In the genomic region with DNA sequence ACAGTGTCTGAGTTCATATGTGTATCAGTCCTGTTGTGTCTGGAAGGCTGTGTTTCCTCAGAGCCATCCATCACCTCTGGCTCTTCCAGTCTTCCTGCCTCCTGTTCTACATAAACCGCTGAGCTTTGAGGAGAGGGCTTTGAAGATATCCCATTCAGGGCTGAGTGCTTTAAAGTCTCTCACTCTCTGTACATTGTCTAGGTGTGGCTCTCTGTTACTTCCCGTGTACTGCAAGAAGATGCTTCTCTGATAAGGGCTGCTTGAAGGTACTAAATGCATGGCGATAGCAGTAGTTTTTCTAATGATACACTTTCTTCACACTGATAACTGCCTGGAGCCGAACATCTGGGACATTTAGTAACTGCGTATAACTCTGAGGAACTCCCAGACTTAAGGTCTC, we compare ENCODE assay signal across 29 mouse cellular contexts. TPM values are rescaled to one million over a fixed set of nuclear protein-coding genes. Genes with fewer than 3 reads are reported as not detected.
DNase-seq lines count a peak whose midpoint lies in the region; ATAC-seq and TF ChIP-seq lines count a peak whose summit lies in the region.
"Had no signal": no experiment of that assay in that cellular context is flagged by ENCODE, and none has a peak within 500 bp of the region (broad histone marks: within the 10 kb centered on the region; RNA-seq: fewer than 3 reads in every experiment).

No protein-coding gene starts in this region.

- no peak for TF ChIP-seq CTCF in layer of hippocampus, adult 2 months (conservative IDR thresholded peaks at IDR 0.05)
- no peak for TF ChIP-seq CTCF in spleen, adult 2 months (IDR thresholded peaks at IDR 0.05; ENCODE audit: extremely low read depth, insufficient read depth, insufficient read length, insufficient replicate concordance)

- H3K4me1 ChIP-seq in spleen, adult 2 months (ENCODE audit: control insufficient read depth, insufficient read depth, insufficient read length), result 0 out of 2 replicates have a peak, but pooled peaks cover 3% of the 10 kb centered on the region
- H3K4me1 ChIP-seq: embryonic facial prominence, embryonic 13.5 days; forebrain, embryonic 12.5 days; heart, embryonic 10.5 days; hindbrain, embryonic 15.5 days had no signal

- no peak for DNase-seq in layer of hippocampus, adult 2 months (ENCODE audit: low spot score in 2 of 2)
- DNase-seq in layer of hippocampus, adult 9-11 months, result no peak
- no peak for DNase-seq in spleen, adult 2 months (ENCODE audit: low read depth in 1 of 2, low spot score in 2 of 2)
- no peak for DNase-seq in spleen, adult 12 weeks (ENCODE audit: low spot score)
- DNase-seq in naive thymus-derived CD4-positive, alpha-beta T cell, adult 2 months (ENCODE audit: low read depth), result peak; percentile 64
- DNase-seq: adrenal gland, adult 8-10 months; adrenal gland, postnatal 25 days; cerebellum, adult 11-12 months; cerebellum, adult 8-10 months; cerebellum, postnatal 10 days; cerebellum, postnatal 36 days; embryo, embryonic 11 days; gastrocnemius, postnatal 25 days; heart, adult 2 months had no signal

- no peak for TF ChIP-seq POLR2A in spleen, adult 2 months (IDR thresholded peaks at IDR 0.05; ENCODE audit: low read depth, low read length)

- no peaks in the 10 kb centered on the region for H3K36me3 ChIP-seq in spleen, adult 2 months (ENCODE audit: control insufficient read depth, insufficient read depth, low read length)
- H3K36me3 ChIP-seq: embryonic facial prominence, embryonic 10.5 days; embryonic facial prominence, embryonic 13.5 days; forebrain, embryonic 12.5 days; forebrain, embryonic 15.5 days; heart, embryonic 10.5 days; hindbrain, embryonic 12.5 days; hindbrain, embryonic 15.5 days had no signal

- peak; percentile 63 for ATAC-seq in activated CD4-positive, CD25-positive, alpha-beta regulatory T cell, adult 4 months
- ATAC-seq in monocyte, adult 5-6 weeks (replicated peaks; ENCODE audit: insufficient number of reproducible peaks, low FRiP score, low TSS enrichment, poor library complexity, severe bottlenecking), result no peak
- ATAC-seq in megakaryocyte, adult 5-6 weeks (ENCODE audit: poor library complexity, severe bottlenecking), result no peak
- ATAC-seq: forebrain, embryonic 15.5 days; Patski had no signal

- WGBS in spleen, adult 2 months, result 72% methylated on average over 5 of the region's 5 CpGs

- H3K4me3 ChIP-seq in layer of hippocampus, adult 2 months, result no peak overlapping the region
- no peak overlapping the region for H3K4me3 ChIP-seq in spleen, adult 2 months (ENCODE audit: extremely low read depth, insufficient read depth, insufficient read length)
- H3K4me3 ChIP-seq: embryonic facial prominence, embryonic 10.5 days; embryonic facial prominence, embryonic 13.5 days; erythroblast, embryonic 14.5 days; forebrain, embryonic 12.5 days; forebrain, embryonic 15.5 days; heart, adult 2 months; heart, embryonic 10.5 days; hindbrain, embryonic 12.5 days; hindbrain, embryonic 15.5 days had no signal

- H3K27me3 ChIP-seq in spleen, adult 2 months (ENCODE audit: control insufficient read depth, insufficient read depth, low read length), result no peaks in the 10 kb centered on the region
- H3K27me3 ChIP-seq: embryonic facial prominence, embryonic 13.5 days; forebrain, embryonic 12.5 days; forebrain, embryonic 15.5 days; hindbrain, embryonic 12.5 days; hindbrain, embryonic 15.5 days; Patski had no signal

- H3K27ac ChIP-seq in layer of hippocampus, adult 2 months, result 0 out of 2 replicates have a peak overlapping the region, but pooled peaks have one; percentile 33
- H3K27ac ChIP-seq in spleen, adult 2 months (ENCODE audit: insufficient read depth, low read length), result peak overlapping the region; percentile 22; the same call in 1 of the 2 replicates
- H3K27ac ChIP-seq: embryonic facial prominence, embryonic 10.5 days; embryonic facial prominence, embryonic 13.5 days; forebrain, embryonic 12.5 days; forebrain, embryonic 15.5 days; heart, adult 2 months; heart, embryonic 10.5 days; hindbrain, embryonic 12.5 days; hindbrain, embryonic 15.5 days had no signal

RNA-seq across cellular contexts. Expression of a gene that starts 26.0 kb away (rescaled TPM):
- total RNA-seq in layer of hippocampus, adult 2 months (2021), result 100 to 1,000 TPM; 125 to 133 TPM
- 1.2 and 2.2 TPM in 2 replicates for polyA plus RNA-seq in spleen, adult 2 months (2012; rRNA removed)
- under 1 TPM in 1 of 2 experiments, not detected in 1; 0.40 TPM for polyA plus RNA-seq in activated CD4-positive, CD25-positive, alpha-beta regulatory T cell, adult 4 months (2017; shearing (Covaris generic))
- total RNA-seq in monocyte, adult 5-6 weeks (2017), result 0.10 to 2.5 TPM (median 0.19 TPM) in 3 replicates
- 0.09 TPM in 1 of 2 replicates, not detected in the other for total RNA-seq in megakaryocyte, adult 5-6 weeks (2015)
- 0.07 and 0.12 TPM in 2 replicates for total RNA-seq in megakaryocyte, adult 5-6 weeks (2017)
- total RNA-seq: granulocyte monocyte progenitor cell, adult 5-6 weeks; heart, adult 2 months; heart, postnatal 25 days; hematopoietic stem cell, adult 5-6 weeks had no signal
- polyA plus RNA-seq: erythroblast, embryonic 14.5 days had no signal

Comparison
In these comparisons a context has a peak if more than half of its experiments do, and no peak if none do; other contexts are left out.
1. RNA of a gene that starts 26.0 kb away (total RNA-seq): 125 to 133 TPM in layer of hippocampus, adult 2 months; 0.10 to 2.5 TPM in monocyte, adult 5-6 weeks and 0.07 to 0.12 TPM in megakaryocyte, adult 5-6 weeks; every median in the first group is over 10 times any median in the second.